Mouse (Mus musculus) gastrocnemius, postnatal 36 days (tissue): ENCODE measurements at regions not wholly inside any gene's neighbourhood (a gene's known extent, or its start where the extent isn't known, plus 50 kb on each side); places are given as distances from the start of the nearest gene placed in this dataset.

Source experiments
- DNase-seq, 2 experiments: peaks; one replicate each; pipeline ENCODE4 v3.0.0; 2022
- intact Hi-C: fragments of 180-260 bp; cut with DNase I; formaldehyde crosslinking; loops from one replicate; pipeline ENCODE4 v1.15.1; 2025

DNA sequence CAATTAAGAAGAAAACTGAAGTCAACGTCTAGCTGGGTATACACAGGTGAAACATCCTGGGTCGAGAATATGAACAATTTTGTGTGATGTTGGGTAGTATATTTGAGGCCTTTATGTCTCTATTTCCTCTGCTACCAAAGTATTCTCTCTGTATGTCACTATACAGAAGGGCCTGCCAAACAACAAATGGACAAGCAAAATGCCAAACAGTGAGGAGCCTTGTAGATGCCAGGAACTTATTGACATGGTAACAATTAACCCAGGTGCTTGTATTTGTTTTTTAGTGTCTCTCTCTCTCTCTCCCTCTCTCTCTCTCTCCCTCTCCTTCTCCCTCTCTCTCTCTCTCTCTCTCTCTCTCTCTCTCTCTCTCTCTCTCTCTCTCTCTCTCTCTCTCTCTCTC lies 529.1 kb downstream of the Tmem114 start:
- DNase-seq, result no peak
- intact Hi-C loops, result no loop called here

- intact Hi-C loops, result no loop called here
- DNase-seq, result no peak
These were observed 532.1 kb downstream of the Tmem114 start for GRCm38 (mm10) chr16:7892799-7893198.

- intact Hi-C loops, result no loop called here
These were observed 561.5 kb downstream of the Tmem114 start for GRCm38 (mm10) chr16:7863406-7863805.

GRCm38 (mm10) chr16:7839139-7839538 lies 585.8 kb downstream of the Tmem114 start:
- no peak for DNase-seq
- intact Hi-C loops, result no loop called here

More at GRCm38 (mm10) chr16:7863406-7863805, 561.5 kb downstream of the Tmem114 start:
- DNase-seq, result peak in 1 of 2 experiments; percentile 3

GRCm38 (mm10) chr16:7831142-7831541 lies 593.8 kb downstream of the Tmem114 start:
- no peak for DNase-seq
- intact Hi-C loops, result no loop called here

- intact Hi-C loops, result no loop called here
- DNase-seq, result no peak
These were observed 594.8 kb downstream of the Tmem114 start for GRCm38 (mm10) chr16:7829939-7830650.

DNA sequence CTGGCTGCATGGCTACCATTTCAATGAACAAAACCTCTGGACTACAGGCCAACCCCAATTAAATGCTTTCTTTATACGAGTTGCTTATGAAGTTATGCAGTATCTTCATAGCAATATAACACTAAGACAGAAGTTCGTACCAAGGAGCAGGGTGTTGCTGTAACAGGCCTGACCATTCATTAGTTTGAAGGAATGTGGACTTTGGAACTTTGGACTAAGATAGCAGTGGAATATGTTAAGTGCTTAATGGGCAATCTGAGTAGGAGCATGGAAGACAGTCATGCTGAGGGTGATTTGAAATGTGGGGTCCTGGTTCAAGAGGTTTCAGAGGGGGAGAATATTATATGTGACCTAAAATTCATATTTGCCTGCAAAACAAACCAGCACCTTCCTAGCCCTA lies 623.8 kb downstream of the Tmem114 start:
- no peak for DNase-seq
- intact Hi-C loops, result no loop called here

DNA sequence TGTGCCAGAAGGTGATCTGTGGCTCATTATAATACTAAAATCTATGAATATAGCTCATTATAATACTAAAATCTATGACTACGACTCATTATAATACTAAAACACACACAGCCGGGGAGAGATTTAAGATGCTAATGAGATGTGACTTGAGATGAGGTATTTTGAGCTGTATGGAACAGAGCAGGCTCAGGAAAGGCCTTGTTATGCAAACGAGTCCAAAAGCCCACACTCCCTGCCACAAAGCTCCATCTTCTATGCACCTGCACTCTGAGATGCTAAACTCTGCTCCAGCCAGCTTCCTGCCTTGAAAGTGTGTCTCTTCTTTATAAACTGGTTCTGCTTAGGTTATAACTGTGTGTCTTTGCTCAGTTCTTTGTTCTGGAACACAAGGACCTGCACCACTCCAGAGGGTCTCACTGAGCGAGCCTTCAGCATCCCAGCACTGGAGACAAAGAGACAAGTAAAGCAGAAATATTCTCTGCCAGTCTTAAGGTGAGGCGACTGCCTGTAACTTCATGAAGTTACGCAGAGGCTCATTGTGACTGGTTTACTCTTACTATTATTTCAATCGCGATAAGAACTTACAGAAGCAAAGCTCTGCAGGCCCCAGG lies 627.7 kb downstream of the Tmem114 start:
- no peak for DNase-seq
- intact Hi-C loops, result no loop called here

GRCm38 (mm10) chr16:7795561-7795960 lies 629.4 kb downstream of the Tmem114 start:
- no peak for DNase-seq
- intact Hi-C loops, result no loop called here

DNA sequence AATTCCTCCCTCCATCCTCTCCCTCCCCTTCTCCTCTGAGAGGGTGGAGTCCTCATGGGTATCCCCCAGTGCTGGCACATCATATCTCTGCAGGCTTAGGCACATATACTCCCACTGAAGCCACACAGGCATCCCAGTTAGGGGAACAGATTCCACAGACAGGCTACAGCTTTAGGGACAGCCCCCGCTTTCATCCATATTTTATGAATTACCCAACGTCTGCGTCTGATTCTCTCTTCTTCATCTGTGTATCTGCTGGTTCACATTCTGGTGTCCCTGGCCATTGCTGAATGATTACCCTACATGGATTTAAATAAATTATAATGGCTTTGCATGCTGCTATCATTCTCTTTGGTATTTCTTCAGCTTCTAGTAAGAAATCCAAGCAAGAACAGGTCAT lies 632.4 kb downstream of the Tmem114 start:
- DNase-seq, result no peak

GRCm38 (mm10) chr16:7790260-7790659 lies 634.7 kb downstream of the Tmem114 start:
- no peak for DNase-seq
- intact Hi-C loops, result no loop called here

More for the DNA sequence above, 632.4 kb downstream of the Tmem114 start:
- intact Hi-C loops, result no loop called here

DNA sequence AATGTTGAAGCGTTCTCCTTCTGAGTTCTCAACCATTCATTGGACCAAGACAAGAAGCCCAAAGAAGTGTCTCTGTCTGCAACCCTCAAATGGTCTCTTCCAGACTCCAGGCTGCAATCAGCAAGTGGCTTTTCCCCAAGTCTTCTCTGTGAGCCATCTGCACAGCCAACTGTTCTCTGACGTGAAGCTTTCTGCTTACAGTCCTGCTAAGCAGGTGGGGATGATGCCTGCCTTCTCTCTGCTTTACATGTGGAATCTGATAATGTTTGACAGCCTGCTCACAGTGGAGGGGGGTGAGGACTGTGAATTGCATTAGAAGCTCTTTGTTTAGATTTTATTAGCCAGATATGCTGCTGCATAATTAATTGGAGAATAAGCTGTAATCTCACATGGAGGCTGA lies 636.7 kb downstream of the Tmem114 start:
- intact Hi-C loops, result no loop called here
- DNase-seq, result no peak

- DNase-seq, result no peak
- intact Hi-C loops, result no loop called here
These were observed 643.4 kb downstream of the Tmem114 start for GRCm38 (mm10) chr16:7781506-7781905.

- no peak for DNase-seq
- intact Hi-C loops, result no loop called here
These were observed 649.3 kb downstream of the Tmem114 start for GRCm38 (mm10) chr16:7775635-7776034.

DNA sequence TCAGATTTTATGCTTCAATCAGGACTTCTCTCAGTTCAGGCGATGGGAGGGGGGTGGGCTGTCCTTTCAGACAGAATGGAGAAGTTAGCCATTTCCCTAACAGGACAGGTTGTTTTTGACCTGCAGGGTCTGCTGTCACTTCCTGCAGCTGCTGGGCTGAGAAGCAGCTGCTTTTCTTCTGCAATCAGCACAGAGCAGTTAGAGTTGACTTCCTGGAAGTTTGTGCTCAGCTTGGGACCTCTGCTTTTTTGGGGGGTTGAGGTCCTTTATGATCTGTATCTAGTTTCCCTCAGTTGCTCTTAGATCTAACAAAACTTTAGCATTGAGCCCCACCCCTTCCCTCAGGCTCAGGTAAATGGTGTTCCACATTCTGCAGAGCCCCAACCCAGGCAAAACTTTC lies 656.5 kb downstream of the Tmem114 start:
- DNase-seq, result no peak

GRCm38 (mm10) chr16:7767691-7768090 lies 657.2 kb downstream of the Tmem114 start:
- intact Hi-C loops, result no loop called here
- no peak for DNase-seq

More for the DNA sequence above, 656.5 kb downstream of the Tmem114 start:
- intact Hi-C loops, result no loop called here

DNA sequence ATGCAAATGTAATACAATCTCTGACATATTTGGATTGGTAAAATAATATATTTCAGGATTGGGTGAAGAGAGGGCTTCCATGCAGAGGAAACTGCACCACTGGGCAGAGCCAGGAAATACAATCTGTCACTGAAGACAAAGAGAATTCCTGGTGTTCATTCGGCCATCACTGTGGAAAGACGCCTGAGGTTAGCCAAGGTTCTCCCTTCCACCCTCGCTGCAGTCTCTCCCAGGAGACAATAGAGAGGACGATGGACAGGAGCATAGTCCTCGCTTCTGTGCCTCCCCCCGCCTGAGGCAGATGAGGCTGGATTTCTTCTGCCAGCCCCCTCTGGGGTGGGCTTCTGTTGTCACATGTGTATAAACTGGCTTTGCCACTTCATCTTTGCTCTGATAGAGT lies 660.6 kb downstream of the Tmem114 start:
- no peak for DNase-seq
- intact Hi-C loops, result no loop called here

GRCm38 (mm10) chr16:7728186-7728585 lies 696.8 kb downstream of the Tmem114 start:
- intact Hi-C loops, result no loop called here
- peak in 1 of 2 experiments; percentile 7 for DNase-seq

DNA sequence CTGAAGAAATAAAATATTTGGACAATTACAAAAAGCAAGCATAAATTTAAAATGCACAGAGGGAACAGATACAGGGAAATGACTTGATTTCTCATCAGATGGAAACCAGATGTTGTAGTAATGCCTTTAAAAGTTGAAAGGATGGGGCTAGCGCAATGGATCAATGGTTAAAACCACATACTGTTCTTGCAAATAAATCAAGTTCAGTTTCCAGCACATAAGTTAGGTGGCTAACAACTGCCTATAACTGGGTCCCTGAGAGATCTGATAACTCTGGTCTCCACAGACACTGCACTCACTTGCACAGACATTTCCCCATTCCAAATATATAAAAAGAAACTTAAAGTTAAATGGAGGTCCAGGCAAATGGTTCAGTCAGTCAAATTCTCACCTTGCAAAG lies 699.7 kb downstream of the Tmem114 start:
- intact Hi-C loops, result no loop called here
- no peak for DNase-seq

DNA sequence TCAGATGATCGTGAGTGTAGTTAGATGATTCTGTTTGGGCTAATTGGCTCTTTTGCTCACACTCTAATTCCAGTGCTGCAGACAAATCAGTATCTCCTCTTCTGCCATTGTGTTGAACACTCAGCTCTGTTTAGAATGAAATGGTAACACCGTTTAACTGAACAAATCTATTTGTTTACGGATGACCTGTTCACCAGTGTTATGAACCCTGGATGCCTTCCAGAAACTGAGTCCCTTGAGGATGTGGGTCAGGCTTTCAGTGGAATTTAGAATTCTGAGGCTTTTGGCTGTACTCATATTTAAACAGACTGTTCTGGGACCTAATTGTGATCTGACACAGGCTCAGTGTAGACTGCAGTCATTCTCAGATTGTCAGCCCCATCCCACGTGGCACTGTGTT lies 723.5 kb downstream of the Tmem114 start:
- peak in 1 of 2 experiments; percentile 4 for DNase-seq
- intact Hi-C loops, result no loop called here

GRCm38 (mm10) chr16:7685484-7685883 lies 739.5 kb downstream of the Tmem114 start:
- intact Hi-C loops, result no loop called here
- DNase-seq, result no peak

- no peak for DNase-seq
- intact Hi-C loops, result no loop called here
These were observed 758.8 kb downstream of the Tmem114 start for GRCm38 (mm10) chr16:7666096-7666495.
